Mouse (Mus musculus): ENCODE data around the gene Rab5b. TPM values are rescaled to one million over a fixed set of nuclear protein-coding genes. Genes with fewer than 3 reads are reported as not detected.
"Not testable (repeated sequence)": the region's sequence is repeated elsewhere in the genome, so short reads cannot be mapped to it uniquely, and the experiment has no call there.

Gene Rab5b
- polyA plus RNA-seq, 1 experiment = 108 TPM

- H3K4me3 ChIP-seq (ENCODE audit: insufficient read depth, low read depth, low read length) = no peak overlapping the region
- no peak overlapping the region for H3K27ac ChIP-seq (replicated peaks; ENCODE audit: low read depth, low read length)
- H3K4me1 ChIP-seq (ENCODE audit: control insufficient read depth, insufficient read depth, insufficient read length, low read length) = no peaks in the 10 kb centered on the region
These were observed 56.1 kb downstream of the Rab5b start for GRCm38 (mm10) chr10:128639999-128640398.

- no peak overlapping the region for H3K27ac ChIP-seq (replicated peaks; ENCODE audit: low read depth, low read length)
These were observed 59.1 kb downstream of the Rab5b start for GRCm38 (mm10) chr10:128637011-128637410.

GRCm38 (mm10) chr10:128636561-128636960, 59.5 kb downstream of the Rab5b start:
- H3K4me3 ChIP-seq (ENCODE audit: insufficient read depth, low read depth, low read length) = no peak overlapping the region

More at GRCm38 (mm10) chr10:128637011-128637410, 59.1 kb downstream of the Rab5b start:
- no peaks in the 10 kb centered on the region for H3K4me1 ChIP-seq (ENCODE audit: control insufficient read depth, insufficient read depth, insufficient read length, low read length)
- no peak overlapping the region for H3K4me3 ChIP-seq (ENCODE audit: insufficient read depth, low read depth, low read length)

GRCm38 (mm10) chr10:128635697-128636096, 60.4 kb downstream of the Rab5b start:
- Histone ChIP-seq H3K4me1 (ENCODE audit: control insufficient read depth, insufficient read depth, insufficient read length, low read length) (no peaks in the 10 kb centered on the region), H3K27ac (replicated peaks; ENCODE audit: low read depth, low read length) (no peak overlapping the region), H3K4me3 (ENCODE audit: insufficient read depth, low read depth, low read length) (no peak overlapping the region)

More at GRCm38 (mm10) chr10:128636561-128636960, 59.5 kb downstream of the Rab5b start:
- H3K27ac ChIP-seq (replicated peaks; ENCODE audit: low read depth, low read length) = no peak overlapping the region
- no peaks in the 10 kb centered on the region for H3K4me1 ChIP-seq (ENCODE audit: control insufficient read depth, insufficient read depth, insufficient read length, low read length)

DNA sequence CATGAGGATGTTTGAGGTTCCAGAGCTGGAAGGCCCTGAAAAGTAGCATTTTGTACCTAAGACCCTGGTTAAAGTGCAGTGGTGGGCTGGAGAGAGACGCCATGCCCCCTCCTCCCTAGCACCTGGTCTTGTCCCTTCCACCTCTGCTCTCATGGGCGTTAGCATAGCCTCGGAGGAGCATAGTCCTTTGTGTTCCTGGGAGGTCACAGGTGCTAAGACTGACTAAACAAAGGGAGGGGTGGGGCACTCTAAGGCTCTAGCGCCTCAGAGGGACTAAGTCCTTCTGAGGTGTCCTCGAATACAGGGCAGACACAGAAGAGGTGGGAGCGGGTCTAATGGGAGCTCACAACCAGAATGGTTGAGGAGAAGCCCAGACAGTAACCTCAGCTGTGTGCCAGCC, 64.5 kb downstream of the Rab5b start:
- H3K4me3 ChIP-seq (ENCODE audit: insufficient read depth, low read depth, low read length) = no peak overlapping the region
- H3K27ac ChIP-seq (replicated peaks; ENCODE audit: low read depth, low read length) = no peak overlapping the region
- H3K4me1 ChIP-seq (ENCODE audit: control insufficient read depth, insufficient read depth, insufficient read length, low read length) = no peaks in the 10 kb centered on the region

- not testable (repeated sequence) for H3K27ac ChIP-seq (replicated peaks; ENCODE audit: low read depth, low read length); H3K4me3 ChIP-seq (ENCODE audit: insufficient read depth, low read depth, low read length)
These were observed 65.8 kb downstream of the Rab5b start for GRCm38 (mm10) chr10:128630306-128630705.

GRCm38 (mm10) chr10:128629746-128630145, 66.3 kb downstream of the Rab5b start:
- Histone ChIP-seq H3K27ac (replicated peaks; ENCODE audit: low read depth, low read length) (no peak overlapping the region), H3K4me3 (ENCODE audit: insufficient read depth, low read depth, low read length) (no peak overlapping the region), H3K4me1 (ENCODE audit: control insufficient read depth, insufficient read depth, insufficient read length, low read length) (peaks cover 4% of the 10 kb centered on the region)

More at GRCm38 (mm10) chr10:128630306-128630705, 65.8 kb downstream of the Rab5b start:
- not testable (repeated sequence) for H3K4me1 ChIP-seq (ENCODE audit: control insufficient read depth, insufficient read depth, insufficient read length, low read length)

DNA sequence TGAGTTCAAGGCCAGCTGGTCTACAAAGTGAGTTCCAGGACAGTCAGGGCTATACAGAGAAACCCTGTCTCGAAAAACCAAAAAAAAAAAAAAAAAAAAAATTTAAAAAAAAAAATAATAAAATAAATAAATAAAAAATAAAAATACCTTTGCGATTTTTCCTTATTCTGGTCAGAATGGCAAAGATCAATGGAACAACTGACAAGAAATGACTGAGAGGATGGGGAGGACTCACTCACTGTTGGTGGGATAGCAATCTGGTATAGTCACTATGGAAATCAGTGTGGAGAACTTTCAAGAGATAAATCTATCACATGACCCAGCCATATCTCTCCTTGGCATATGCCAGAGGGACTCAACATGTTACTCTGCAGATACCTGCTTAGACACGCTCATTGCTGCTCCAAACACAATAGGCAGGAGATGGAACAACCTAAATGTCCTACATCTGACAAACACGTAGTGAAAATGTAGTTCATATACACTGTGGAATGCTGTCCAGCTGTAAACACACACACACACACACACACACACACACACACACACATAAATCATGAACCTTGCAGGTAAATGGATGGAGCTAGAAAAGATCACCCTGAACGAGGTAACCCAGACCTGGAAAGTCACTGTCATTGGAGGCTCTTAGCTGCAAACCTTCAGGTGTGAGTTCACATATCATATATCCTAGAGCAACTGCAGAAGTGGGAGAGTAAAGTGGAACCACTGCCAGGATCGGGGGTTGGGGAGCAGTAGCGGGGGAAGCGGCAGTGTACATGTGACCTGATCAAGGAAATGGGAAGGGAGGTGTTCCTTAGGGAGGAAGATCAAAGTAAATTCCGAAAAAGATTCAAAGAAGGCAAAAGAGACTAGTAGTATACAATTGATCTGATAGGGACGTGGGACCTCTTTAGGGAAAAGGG, 68.4 kb downstream of the Rab5b start:
- Histone ChIP-seq H3K4me3 (ENCODE audit: insufficient read depth, low read depth, low read length) (no peak overlapping the region), H3K27ac (replicated peaks; ENCODE audit: low read depth, low read length) (no peak overlapping the region), H3K4me1 (ENCODE audit: control insufficient read depth, insufficient read depth, insufficient read length, low read length) (peaks cover 4% of the 10 kb centered on the region)

Other genes with a start within 250 kb of the Rab5b start
- 63.7 and 94.7 TPM in 2 replicates for gene Smarcc2, start 237.0 kb downstream of the Rab5b start, polyA plus RNA-seq (2012; ENCODE audit: insufficient read depth, insufficient read length, missing spikeins)
- 1,414 and 1,508 TPM in 2 replicates for gene Myl6, start 202.1 kb downstream of the Rab5b start, polyA plus RNA-seq (2012; ENCODE audit: insufficient read depth, insufficient read length, missing spikeins)
- 13.5 and 24.5 TPM in 2 replicates for gene Myl6b, start 197.6 kb downstream of the Rab5b start, polyA plus RNA-seq (2012; ENCODE audit: insufficient read depth, insufficient read length, missing spikeins)
- 31.6 and 35.5 TPM in 2 replicates for gene Esyt1, start 170.4 kb downstream of the Rab5b start, polyA plus RNA-seq (2012; ENCODE audit: insufficient read depth, insufficient read length, missing spikeins)
- gene Zc3h10, start 148.5 kb downstream of the Rab5b start, polyA plus RNA-seq (2012; ENCODE audit: insufficient read depth, insufficient read length, missing spikeins) = 4.7 TPM in 2 replicates
- gene Rpl41, start 147.0 kb downstream of the Rab5b start, polyA plus RNA-seq (2012; ENCODE audit: insufficient read depth, insufficient read length, missing spikeins) = 1,628 and 2,018 TPM in 2 replicates
- 36.0 and 56.8 TPM in 2 replicates for gene Pa2g4, start 130.3 kb downstream of the Rab5b start, polyA plus RNA-seq (2012; ENCODE audit: insufficient read depth, insufficient read length, missing spikeins)
- gene Erbb3, start 106.6 kb downstream of the Rab5b start, polyA plus RNA-seq (2012; ENCODE audit: insufficient read depth, insufficient read length, missing spikeins) = 1.3 and 2.0 TPM in 2 replicates
- 292 and 473 TPM in 2 replicates for gene Rps26, start 69.5 kb downstream of the Rab5b start, polyA plus RNA-seq (2012; ENCODE audit: insufficient read depth, insufficient read length, missing spikeins)
- 0.32 and 0.58 TPM in 2 replicates for gene Ikzf4, start 50.3 kb downstream of the Rab5b start, polyA plus RNA-seq (2012; ENCODE audit: insufficient read depth, insufficient read length, missing spikeins)
- gene Suox, start 22.2 kb downstream of the Rab5b start, polyA plus RNA-seq (2012; ENCODE audit: insufficient read depth, insufficient read length, missing spikeins) = 24.4 and 34.2 TPM in 2 replicates
- not detected in 2 replicates for gene Pmel, start 7.9 kb upstream of the Rab5b start, polyA plus RNA-seq (2012; ENCODE audit: insufficient read depth, insufficient read length, missing spikeins)
- gene Cdk2, start 8.8 kb upstream of the Rab5b start, polyA plus RNA-seq (2012; ENCODE audit: insufficient read depth, insufficient read length, missing spikeins) = 8.6 and 11.1 TPM in 2 replicates
- 4.6 and 6.0 TPM in 2 replicates for gene Dgka, start 48.6 kb upstream of the Rab5b start, polyA plus RNA-seq (2012; ENCODE audit: insufficient read depth, insufficient read length, missing spikeins)
- 12.5 and 19.5 TPM in 2 replicates for gene Pym1, start 51.6 kb upstream of the Rab5b start, polyA plus RNA-seq (2012; ENCODE audit: insufficient read depth, insufficient read length, missing spikeins)
- 34.9 and 38.0 TPM in 2 replicates for gene Mmp19, start 94.6 kb upstream of the Rab5b start, polyA plus RNA-seq (2012; ENCODE audit: insufficient read depth, insufficient read length, missing spikeins)
- 29.6 and 38.8 TPM in 2 replicates for gene Dnajc14, start 107.8 kb upstream of the Rab5b start, polyA plus RNA-seq (2012; ENCODE audit: insufficient read depth, insufficient read length, missing spikeins)
- gene Tmem198b, start 108.1 kb upstream of the Rab5b start, polyA plus RNA-seq (2012; ENCODE audit: insufficient read depth, insufficient read length, missing spikeins) = 3.5 and 5.2 TPM in 2 replicates
- gene Sarnp, start 121.1 kb upstream of the Rab5b start, polyA plus RNA-seq (2012; ENCODE audit: insufficient read depth, insufficient read length, missing spikeins) = 66.7 and 88.6 TPM in 2 replicates
- gene Ormdl2, start 125.4 kb upstream of the Rab5b start, polyA plus RNA-seq (2012; ENCODE audit: insufficient read depth, insufficient read length, missing spikeins) = 36.4 and 37.7 TPM in 2 replicates
- 1.0 and 1.3 TPM in 2 replicates for gene Gdf11, start 195.5 kb upstream of the Rab5b start, polyA plus RNA-seq (2012; ENCODE audit: insufficient read depth, insufficient read length, missing spikeins)
- gene Cd63, start 204.7 kb upstream of the Rab5b start, polyA plus RNA-seq (2012; ENCODE audit: insufficient read depth, insufficient read length, missing spikeins) = 59.5 and 73.6 TPM in 2 replicates
- 10.9 and 11.5 TPM in 2 replicates for gene Rdh5, start 226.6 kb upstream of the Rab5b start, polyA plus RNA-seq (2012; ENCODE audit: insufficient read depth, insufficient read length, missing spikeins)
- 297 and 417 TPM in 2 replicates for gene Bloc1s1, start 227.8 kb upstream of the Rab5b start, polyA plus RNA-seq (2012; ENCODE audit: insufficient read depth, insufficient read length, missing spikeins)
- 23.2 and 28.5 TPM in 2 replicates for gene Itga7, start 237.6 kb upstream of the Rab5b start, polyA plus RNA-seq (2012; ENCODE audit: insufficient read depth, insufficient read length, missing spikeins)